Mouse (Mus musculus): ENCODE data around the gene H2-Oa. TPM values are rescaled to one million over a fixed set of nuclear protein-coding genes. Genes with fewer than 3 reads are reported as not detected.

H2-Oa gene
- 0.15 and 0.29 TPM in 2 replicates for polyA plus RNA-seq (2012; rRNA removed)

DNA sequence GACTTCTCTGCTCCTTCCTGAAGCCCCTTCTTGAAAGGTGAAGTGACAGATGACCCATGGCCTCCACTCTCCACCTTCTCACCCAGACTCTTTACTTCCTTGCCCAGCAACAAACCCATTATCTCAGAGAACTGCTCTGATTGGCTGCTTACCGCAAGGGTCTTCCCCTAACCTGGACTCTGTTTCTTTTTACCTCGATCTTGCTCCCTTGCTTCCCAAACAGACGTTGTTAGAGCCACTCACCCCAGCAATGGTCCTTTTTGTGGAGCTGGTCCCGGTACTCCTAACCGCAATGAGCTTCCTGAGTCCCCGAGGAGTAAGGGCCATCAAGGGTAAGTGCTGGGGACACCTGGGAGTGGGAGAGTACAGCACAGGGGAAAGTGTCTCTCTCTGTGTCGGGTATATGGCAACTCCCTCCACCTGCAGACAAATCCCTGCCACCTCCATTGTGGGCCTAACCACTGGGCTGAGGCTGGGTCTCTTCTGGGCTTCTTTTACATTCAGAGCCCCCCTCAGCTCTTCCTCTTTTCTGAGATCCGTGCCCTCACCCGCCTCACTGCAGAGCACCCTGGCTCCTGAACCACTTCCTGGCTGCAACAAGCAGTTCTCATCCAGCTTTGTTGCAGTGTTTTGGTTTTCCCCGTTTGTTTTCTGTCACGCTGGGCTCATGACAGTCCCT lies at the start of gene H2-Oa:
H2-Oa (plus strand) TSS at position 144 of the 679 bp plus-strand sequence.

DNA sequence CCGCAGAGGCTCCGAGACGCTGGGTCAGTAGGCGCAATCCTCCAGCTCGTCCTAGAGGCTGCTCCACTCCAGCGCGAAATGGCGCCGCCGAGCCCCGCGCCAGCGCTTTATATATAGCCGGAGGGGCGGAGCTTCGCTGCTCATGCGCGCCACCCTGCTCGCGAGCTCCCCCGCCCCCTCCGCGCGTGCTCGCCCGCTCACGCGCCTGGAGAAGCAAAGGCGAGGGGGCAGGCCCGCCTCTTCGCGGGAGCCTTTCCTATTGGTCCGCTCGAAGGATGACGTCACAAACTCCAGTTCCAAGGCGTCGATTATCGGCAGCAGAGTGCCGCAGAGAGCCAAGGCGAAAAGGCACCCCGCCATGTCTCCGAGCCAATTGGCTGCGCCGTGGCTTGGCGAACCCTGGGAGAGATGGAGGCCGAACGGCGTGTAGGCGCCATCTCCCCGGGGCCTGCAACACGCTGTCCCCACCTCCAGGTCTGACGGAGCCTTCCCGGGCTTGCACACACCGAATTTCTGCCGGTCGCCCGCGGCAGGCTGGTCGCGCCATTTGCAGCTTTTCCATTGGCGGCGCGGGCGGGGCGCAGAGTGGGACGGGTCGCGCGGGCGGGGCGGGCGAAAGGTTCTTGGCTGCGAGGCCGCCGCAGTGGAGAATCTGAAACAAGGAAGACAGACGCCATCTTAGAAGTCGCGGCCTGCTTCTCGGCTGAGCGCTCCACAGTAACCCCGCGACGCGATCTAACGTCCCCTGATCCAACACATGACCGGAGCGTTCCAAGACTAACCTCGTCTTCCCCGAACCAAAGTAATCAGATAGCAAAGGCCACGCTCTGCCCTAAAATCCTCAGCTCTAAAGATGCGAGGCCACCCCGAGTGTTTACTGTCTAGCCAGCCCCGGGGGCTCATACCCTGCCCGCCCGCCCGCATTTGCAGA lies 27.4 kb downstream of the H2-Oa start, which contains the start of gene H2-DMa:
H2-DMa (plus strand) TSS at position 293 of the 931 bp plus-strand sequence.

DNA sequence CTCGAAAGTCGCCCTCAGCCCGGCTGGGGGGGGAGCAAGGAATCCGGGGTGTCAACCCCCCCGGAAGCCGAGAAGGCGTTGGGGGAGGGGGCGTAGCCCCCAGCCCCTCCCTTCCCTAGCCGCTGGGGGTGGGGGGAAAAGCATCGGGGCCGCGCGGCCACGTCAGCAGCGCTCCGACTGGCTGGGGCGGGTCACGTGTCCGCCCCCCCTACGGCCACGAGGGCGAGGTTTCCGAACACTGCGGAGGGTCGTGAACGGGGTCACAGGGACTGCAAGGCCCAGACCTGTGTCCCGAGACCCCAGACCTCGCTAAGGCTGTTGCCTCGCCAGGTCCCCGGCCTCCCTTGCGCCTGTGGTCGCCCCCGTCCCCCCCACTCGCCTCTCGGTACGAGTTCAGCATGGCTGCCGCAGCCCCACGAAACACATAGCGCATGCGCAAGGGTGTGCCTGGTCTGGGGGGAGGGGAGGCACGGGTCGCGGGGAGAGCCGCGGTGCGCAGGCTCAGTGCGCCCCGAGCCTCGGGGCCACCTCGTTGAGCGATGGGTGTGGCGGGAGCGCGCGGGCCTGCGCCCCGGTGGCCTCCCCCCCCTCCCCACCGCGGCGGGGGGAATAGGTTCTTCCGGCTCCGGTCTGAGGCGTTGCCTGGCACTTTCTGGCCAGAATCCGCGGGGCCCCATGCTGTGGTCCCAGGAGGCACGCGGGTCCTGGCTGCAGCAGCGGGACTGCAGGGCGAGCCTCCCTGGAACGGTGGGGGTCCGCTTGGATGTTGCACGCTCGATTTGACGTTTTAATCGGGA lies 30.2 kb downstream of the H2-Oa start, which contains the start of gene Brd2:
Brd2 (minus strand) TSS at position 447 of the 797 bp plus-strand sequence.

DNA sequence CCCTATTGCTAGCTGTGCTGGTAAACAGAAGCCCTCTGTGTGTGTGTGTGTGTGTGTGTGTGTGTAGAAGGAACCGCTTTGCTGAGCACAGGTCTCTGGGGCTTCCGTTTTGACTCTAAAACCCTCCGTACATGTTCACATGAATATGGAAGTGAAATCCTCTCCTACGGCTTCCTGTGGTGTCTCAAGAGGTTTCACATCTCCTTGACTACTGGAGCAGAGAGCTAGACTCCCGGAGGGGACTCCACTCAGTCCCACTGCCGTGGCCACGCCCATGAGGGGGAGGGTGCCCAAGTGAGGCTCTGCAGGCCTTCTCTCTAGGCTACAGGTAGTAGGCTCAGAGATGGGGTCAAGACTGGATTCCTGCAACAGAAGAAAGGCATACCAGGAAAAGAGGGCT lies 50.9 kb downstream of the H2-Oa start, which contains the start of gene H2-DMb2:
H2-DMb2 (plus strand) TSS at position 275 of the 400 bp plus-strand sequence.

Other genes starting within 250 kb of the H2-Oa start
- 41.3 and 46.5 TPM in 2 replicates for gene Cd320, start 249.2 kb upstream of the H2-Oa start, polyA plus RNA-seq (2012; rRNA removed)
- gene Gm7029, start 218.5 kb upstream of the H2-Oa start, polyA plus RNA-seq (2012; rRNA removed) = not detected in 2 replicates
- 32.6 and 40.9 TPM in 2 replicates for gene Kifc1, start 201.7 kb upstream of the H2-Oa start, polyA plus RNA-seq (2012; rRNA removed)
- gene Platr17, start 187.2 kb upstream of the H2-Oa start, polyA plus RNA-seq (2012; rRNA removed) = 0.25 and 0.29 TPM in 2 replicates
- 46.3 and 50.1 TPM in 2 replicates for gene Daxx, start 182.9 kb upstream of the H2-Oa start, polyA plus RNA-seq (2012; rRNA removed)
- gene Tapbp, start 176.4 kb upstream of the H2-Oa start, polyA plus RNA-seq (2012; rRNA removed) = 13.9 and 20.8 TPM in 2 replicates
- 34.5 and 40.6 TPM in 2 replicates for gene Zbtb22, start 176.4 kb upstream of the H2-Oa start, polyA plus RNA-seq (2012; rRNA removed)
- gene Rgl2, start 162.8 kb upstream of the H2-Oa start, polyA plus RNA-seq (2012; rRNA removed) = 230 and 252 TPM in 2 replicates
- gene Pfdn6, start 152.0 kb upstream of the H2-Oa start, polyA plus RNA-seq (2012; rRNA removed) = 113 and 115 TPM in 2 replicates
- 27.4 and 27.8 TPM in 2 replicates for gene Wdr46, start 151.7 kb upstream of the H2-Oa start, polyA plus RNA-seq (2012; rRNA removed)
- 9.3 and 9.5 TPM in 2 replicates for gene B3galt4, start 140.9 kb upstream of the H2-Oa start, polyA plus RNA-seq (2012; rRNA removed)
- gene Vps52, start 136.5 kb upstream of the H2-Oa start, polyA plus RNA-seq (2012; rRNA removed) = 63.4 and 64.7 TPM in 2 replicates
- gene Rps18, start 136.3 kb upstream of the H2-Oa start, polyA plus RNA-seq (2012; rRNA removed) = 1,006 and 1,081 TPM in 2 replicates
- gene H2-K1, start 92.0 kb upstream of the H2-Oa start, polyA plus RNA-seq (2012; rRNA removed) = 27.6 and 29.7 TPM in 2 replicates
- gene Ring1, start 67.7 kb upstream of the H2-Oa start, polyA plus RNA-seq (2012; rRNA removed) = 62.7 and 65.1 TPM in 2 replicates
- gene H2-Ke6, start 64.3 kb upstream of the H2-Oa start, polyA plus RNA-seq (2012; rRNA removed) = 115 and 118 TPM in 2 replicates
- gene Slc39a7, start 60.7 kb upstream of the H2-Oa start, polyA plus RNA-seq (2012; rRNA removed) = 113 and 136 TPM in 2 replicates
- 88.3 and 91.0 TPM in 2 replicates for gene Rxrb, start 60.5 kb upstream of the H2-Oa start, polyA plus RNA-seq (2012; rRNA removed)
- gene Col11a2, start 52.9 kb upstream of the H2-Oa start, polyA plus RNA-seq (2012; rRNA removed) = 13.9 and 70.2 TPM in 2 replicates
- 10.2 and 10.5 TPM in 2 replicates for gene H2-DMa, start 27.2 kb downstream of the H2-Oa start, polyA plus RNA-seq (2012; rRNA removed)
- 206 and 231 TPM in 2 replicates for gene Brd2, start 30.3 kb downstream of the H2-Oa start, polyA plus RNA-seq (2012; rRNA removed)
- 0.15 and 0.29 TPM in 2 replicates for gene H2-DMb2, start 51.0 kb downstream of the H2-Oa start, polyA plus RNA-seq (2012; rRNA removed)
- gene H2-DMb1, start 60.7 kb downstream of the H2-Oa start, polyA plus RNA-seq (2012; rRNA removed) = 1.0 and 1.9 TPM in 2 replicates
- 2.8 and 4.5 TPM in 2 replicates for gene Tap1, start 95.2 kb downstream of the H2-Oa start, polyA plus RNA-seq (2012; rRNA removed)
- 1.8 and 2.6 TPM in 2 replicates for gene Psmb9, start 95.4 kb downstream of the H2-Oa start, polyA plus RNA-seq (2012; rRNA removed)
- gene Psmb8, start 105.4 kb downstream of the H2-Oa start, polyA plus RNA-seq (2012; rRNA removed) = 5.1 and 6.8 TPM in 2 replicates
- 1.3 and 2.0 TPM in 2 replicates for gene Tap2, start 111.2 kb downstream of the H2-Oa start, polyA plus RNA-seq (2012; rRNA removed)
- gene H2-Ob, start 146.6 kb downstream of the H2-Oa start, polyA plus RNA-seq (2012; rRNA removed) = 0.07 TPM in 1 of 2 replicates, not detected in the other
- gene H2-Ab1, start 165.3 kb downstream of the H2-Oa start, polyA plus RNA-seq (2012; rRNA removed) = 1.9 and 2.8 TPM in 2 replicates
- gene H2-Aa, start 195.5 kb downstream of the H2-Oa start, polyA plus RNA-seq (2012; rRNA removed) = 0.54 and 1.0 TPM in 2 replicates
- gene H2-Eb1, start 213.5 kb downstream of the H2-Oa start, polyA plus RNA-seq (2012; rRNA removed) = 1.2 and 2.2 TPM in 2 replicates
- 0.16 and 0.19 TPM in 2 replicates for gene H2-Eb2, start 233.3 kb downstream of the H2-Oa start, polyA plus RNA-seq (2012; rRNA removed)

Measured in central nervous system, embryonic 14 days (tissue).